Mouse (Mus musculus) embryo, embryonic 9.5 days (tissue): ENCODE results near the gene Acsm4.
"Not testable (repeated sequence)": the region's sequence is repeated elsewhere in the genome, so short reads cannot be mapped to it uniquely, and the experiment has no call there.

ENCODE experiments used
- DNase-seq: peaks from one replicate; pipeline ENCODE4 v3.0.0-alpha.2; 2017; ENCODE audit errors: extremely low spot score

Acsm4 gene

DNA sequence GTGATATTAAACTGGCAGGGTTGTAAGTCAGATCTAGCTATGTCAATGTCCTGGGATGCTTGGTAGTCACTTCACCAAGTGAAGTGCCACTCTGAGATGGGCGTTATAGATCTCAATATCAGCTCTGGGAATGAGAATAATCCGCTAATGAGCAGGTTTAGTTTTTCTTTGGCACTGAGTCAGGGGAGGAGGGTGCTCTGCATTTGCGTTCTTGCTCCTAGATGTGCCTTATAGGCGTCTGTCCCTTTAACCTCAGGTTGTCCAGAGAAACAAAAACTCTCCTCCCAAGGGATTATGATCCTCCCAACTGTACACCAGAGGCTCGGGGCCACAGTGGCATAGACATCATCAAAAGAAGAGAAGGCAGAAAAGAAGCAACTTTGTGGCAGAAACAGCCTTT, at the start of gene Acsm4:
TSS of gene Acsm4 (plus strand) at position 301 of the 400 bp plus-strand sequence.
- no peak for DNase-seq

GRCm38 (mm10) chr7:119642307-119642706, 47.5 kb upstream of the Acsm4 start:
- no peak for DNase-seq

DNA sequence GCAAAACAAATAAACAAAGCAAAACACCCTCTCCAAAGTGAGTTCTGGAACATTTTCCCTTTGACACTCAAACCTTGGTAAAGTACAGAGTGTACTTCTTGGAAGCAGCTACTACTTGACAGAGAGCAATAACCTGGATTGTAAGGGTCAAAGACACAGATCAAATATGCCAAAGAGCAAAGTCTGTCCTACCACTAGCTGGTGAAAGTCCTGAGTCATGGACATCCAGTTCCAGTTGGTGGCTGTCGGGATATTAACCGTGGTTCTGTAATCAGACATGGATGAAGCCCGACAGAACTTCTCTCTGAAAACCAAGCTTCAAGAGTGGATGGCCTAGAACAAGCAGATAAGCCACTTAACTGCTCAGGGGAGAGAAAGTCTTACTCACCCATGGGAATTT, 21.9 kb upstream of the Acsm4 start:
- no peak for DNase-seq

- DNase-seq, result no peak
Observed at GRCm38 (mm10) chr7:119670395-119670794, 19.4 kb upstream of the Acsm4 start.

- no peak for DNase-seq
Observed at GRCm38 (mm10) chr7:119670925-119671324, 18.9 kb upstream of the Acsm4 start.

DNA sequence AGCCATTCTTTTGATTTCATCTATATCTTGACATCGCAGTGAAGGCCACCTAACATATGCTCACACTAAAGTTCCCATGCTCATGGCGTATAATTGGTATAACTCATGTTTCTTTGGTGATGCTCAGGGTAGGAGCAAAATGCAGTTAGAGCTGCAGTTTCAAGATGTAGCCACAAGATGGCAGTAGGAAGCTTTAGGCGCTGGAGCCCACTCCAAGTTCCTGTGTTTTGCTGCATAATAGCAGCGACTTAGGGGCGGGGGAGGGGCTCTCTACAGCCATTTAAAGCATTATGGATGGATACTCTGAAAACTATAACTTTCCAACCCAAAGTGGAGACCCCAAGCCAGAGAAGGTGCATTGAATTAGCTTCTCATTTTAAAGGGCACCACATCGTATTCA, 16.4 kb upstream of the Acsm4 start:
- DNase-seq, result peak; percentile 54

DNA sequence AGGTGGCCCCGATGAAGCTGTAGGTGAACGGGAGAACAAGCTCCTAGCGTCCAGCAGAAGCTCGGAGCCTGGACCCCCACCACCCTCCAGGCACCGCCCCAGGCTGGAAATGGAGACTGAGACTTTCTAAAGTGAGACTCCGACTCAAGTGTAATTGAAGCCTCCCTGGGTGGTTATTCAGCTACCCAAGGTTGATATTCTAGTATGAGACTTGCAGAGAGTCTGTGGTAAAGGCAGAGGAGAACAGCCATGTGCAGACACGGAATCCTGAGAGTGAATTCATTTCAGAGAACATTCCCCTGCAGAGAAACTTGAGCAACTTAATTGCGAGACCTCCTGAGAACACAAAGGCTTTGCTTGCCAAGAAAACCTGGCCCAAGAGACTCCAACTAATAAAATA, 9.7 kb upstream of the Acsm4 start:
- DNase-seq, result no peak

DNA sequence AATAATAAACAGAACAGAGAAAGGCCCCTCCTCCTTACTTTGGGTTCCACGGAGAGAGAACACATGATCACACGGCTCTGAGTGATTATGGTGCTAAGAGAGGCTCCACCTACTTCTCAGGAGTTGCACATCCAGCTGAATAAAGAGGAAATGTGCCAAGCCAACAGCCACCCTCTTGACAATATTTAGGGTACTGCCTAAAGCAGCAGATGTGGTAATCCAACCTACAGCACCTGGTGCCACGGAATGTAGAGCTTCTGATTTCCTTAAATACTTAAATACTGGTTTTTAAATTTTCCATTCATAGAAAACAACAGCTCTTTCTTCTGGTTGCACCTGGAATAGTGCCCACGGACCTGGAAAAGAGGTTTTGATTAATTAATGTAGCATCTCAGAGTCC, 7.1 kb upstream of the Acsm4 start:
- no peak for DNase-seq

GRCm38 (mm10) chr7:119692302-119692701, 2.5 kb downstream of the Acsm4 start:
- no peak for DNase-seq

- no peak for DNase-seq
Observed at GRCm38 (mm10) chr7:119694926-119695325, 5.1 kb downstream of the Acsm4 start.

- no peak for DNase-seq
Observed at GRCm38 (mm10) chr7:119714111-119714510, 24.3 kb downstream of the Acsm4 start.

- DNase-seq, result peak; percentile 92
Observed at GRCm38 (mm10) chr7:119720253-119720946, 30.6 kb downstream of the Acsm4 start, which contains the start of gene Thumpd1. TSS of gene Thumpd1 (minus strand) at chr7:119720798.

- no peak for DNase-seq
Observed at GRCm38 (mm10) chr7:119720947-119721310, 31.1 kb downstream of the Acsm4 start.

DNA sequence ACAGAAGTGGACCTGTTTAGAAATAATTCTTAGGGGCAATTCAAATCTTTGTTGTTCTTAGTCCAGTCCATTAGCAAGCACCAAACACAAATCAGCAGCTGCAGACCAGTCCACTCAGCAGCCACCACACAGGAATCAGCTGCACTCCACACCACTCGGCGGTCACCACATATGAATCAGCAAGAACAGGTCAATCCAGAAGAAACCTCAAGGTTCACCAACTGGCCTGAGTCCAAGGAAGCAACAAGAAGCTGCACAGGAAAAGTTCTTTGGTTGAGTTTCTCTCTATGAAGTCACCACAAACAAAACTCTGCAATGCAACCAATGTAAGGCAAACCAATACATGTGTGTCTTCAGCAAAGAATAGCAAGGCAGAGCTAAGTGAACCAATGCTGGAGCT, 37.8 kb downstream of the Acsm4 start:
- DNase-seq, result no peak

- not testable (repeated sequence) for DNase-seq
Observed at GRCm38 (mm10) chr7:119731262-119731661, 41.4 kb downstream of the Acsm4 start.

- DNase-seq, result no peak
Observed at GRCm38 (mm10) chr7:119738877-119739276, 49.1 kb downstream of the Acsm4 start.

GRCm38 (mm10) chr7:119739798-119740468, 50.1 kb downstream of the Acsm4 start:
- peak; percentile 46 for DNase-seq

GRCm38 (mm10) chr7:119744321-119744720, 54.5 kb downstream of the Acsm4 start:
- DNase-seq, result peak; percentile 57

DNA sequence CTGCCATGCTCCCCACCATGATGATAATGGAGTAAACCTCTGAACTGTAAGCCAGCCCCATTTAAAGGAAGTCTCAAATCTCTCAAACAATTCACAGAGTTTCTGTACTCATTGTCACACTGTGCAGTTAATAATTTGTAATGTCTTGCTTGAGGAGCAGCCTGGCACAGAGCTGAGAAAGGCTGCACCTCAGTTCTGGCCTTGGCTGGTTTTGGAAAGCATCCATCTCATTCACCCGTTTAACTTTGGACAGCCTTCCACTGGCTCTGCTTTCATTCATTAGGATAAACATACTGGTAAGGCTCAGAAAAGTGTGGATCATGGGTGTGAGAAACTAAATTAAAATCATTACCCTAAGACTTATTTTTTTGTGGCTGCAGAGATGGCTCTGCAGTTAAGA, 56.0 kb downstream of the Acsm4 start:
- DNase-seq, result no peak

DNA sequence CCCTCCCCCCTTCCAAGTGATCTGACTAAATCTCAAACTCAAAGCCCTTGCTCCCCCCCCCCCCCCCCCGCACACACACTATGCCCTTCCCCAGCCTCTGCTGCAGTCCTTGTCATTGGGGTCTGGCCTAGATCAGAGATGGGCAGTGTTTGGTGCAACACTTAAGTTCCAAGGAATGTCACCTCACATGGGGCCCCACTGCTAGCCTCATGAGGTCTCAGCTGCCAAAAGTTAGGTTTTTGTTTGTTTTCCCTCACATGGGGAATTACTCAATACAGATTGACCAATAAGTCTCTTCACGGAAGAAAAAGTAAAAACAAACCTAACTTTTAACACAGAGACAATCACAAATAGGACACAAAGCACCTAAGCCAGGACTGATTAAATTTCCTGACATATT, 58.9 kb downstream of the Acsm4 start:
- no peak for DNase-seq

- no peak for DNase-seq
Observed at GRCm38 (mm10) chr7:119749942-119750341, 60.1 kb downstream of the Acsm4 start.

DNA sequence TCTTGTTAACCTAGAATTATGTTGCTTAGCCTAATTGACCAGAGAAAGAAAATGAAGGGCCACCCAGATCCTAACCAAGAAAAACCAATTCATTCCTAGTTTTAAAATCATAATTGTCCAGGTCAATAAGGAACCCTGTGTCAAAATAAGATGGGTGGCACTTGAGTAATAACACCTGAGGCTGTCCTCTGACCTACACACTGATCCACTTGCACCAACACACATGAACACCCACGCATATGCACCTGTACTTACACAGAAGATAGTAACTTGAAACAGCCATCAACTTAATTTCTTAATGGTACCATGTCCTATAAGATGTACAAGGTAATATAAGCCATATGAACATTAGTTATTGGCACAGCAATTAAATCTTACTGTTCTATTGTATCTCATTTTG, 63.9 kb downstream of the Acsm4 start:
- no peak for DNase-seq

GRCm38 (mm10) chr7:119760527-119760951, 70.7 kb downstream of the Acsm4 start, which contains the start of gene Acsm3:
TSS of gene Acsm3 (plus strand) at chr7:119760923.
- DNase-seq, result no peak
